Mouse (Mus musculus): ENCODE data around the gene Myh15.

- TF ChIP-seq CTCF (IDR thresholded peaks at IDR 0.05) (no peak), EP300 (IDR thresholded peaks at IDR 0.05) (no peak)
Observed at GRCm38 (mm10) chr16:49069256-49069963, 12.1 kb downstream of the Myh15 start.
